In genomic region chr5:52145684-52146083, GRCm38 (mm10) we compare ENCODE assay signal across 12 mouse cellular contexts. TPM values are rescaled to one million over a fixed set of nuclear protein-coding genes. Genes with fewer than 3 reads are reported as not detected.
DNase-seq lines count a peak whose midpoint lies in the region; ATAC-seq and TF ChIP-seq lines count a peak whose summit lies in the region.
"Had no signal": no experiment of that assay in that cellular context is flagged by ENCODE, and none has a peak within 500 bp of the region (broad histone marks: within the 10 kb centered on the region; RNA-seq: fewer than 3 reads in every experiment).

No protein-coding gene starts in this region.

- no peaks in the 10 kb centered on the region for H3K9me3 ChIP-seq in midbrain, embryonic 16.5 days (replicated peaks; ENCODE audit: control insufficient read depth, low read length, poor library complexity, severe bottlenecking)
- no peaks in the 10 kb centered on the region for H3K9me3 ChIP-seq in midbrain, embryonic 10.5 days (replicated peaks)
- no peaks in the 10 kb centered on the region for H3K9me3 ChIP-seq in liver, embryonic 12.5 days (replicated peaks)
- no peaks in the 10 kb centered on the region for H3K9me3 ChIP-seq in stomach, postnatal 0 days (ENCODE audit: control insufficient read depth, low read length)
- H3K9me3 ChIP-seq: forebrain, embryonic 10.5 days; heart, embryonic 12.5 days had no signal

- no peak for DNase-seq in midbrain, embryonic 10.5 days (ENCODE audit: low spot score)
- peak; percentile 56 for DNase-seq in adrenal gland, postnatal 14 days
- DNase-seq in stomach, postnatal 0 days (ENCODE audit: low spot score), result peak; percentile 45
- no peak for DNase-seq in heart, adult 18-20 months
- no peak for DNase-seq in layer of hippocampus, adult 9-11 months
- DNase-seq: cerebellum, postnatal 10 days; kidney, adult 2 months; right cerebral cortex, postnatal 25 days had no signal

- no peaks in the 10 kb centered on the region for H3K27me3 ChIP-seq in midbrain, embryonic 16.5 days (ENCODE audit: control insufficient read depth, insufficient read depth, low read depth, low read length)
- H3K27me3 ChIP-seq in midbrain, embryonic 10.5 days (ENCODE audit: low read depth, poor library complexity, severe bottlenecking), result no peaks in the 10 kb centered on the region
- no peaks in the 10 kb centered on the region for H3K27me3 ChIP-seq in liver, embryonic 12.5 days (replicated peaks)
- H3K27me3 ChIP-seq in stomach, postnatal 0 days (ENCODE audit: control insufficient read depth, insufficient read depth, low read length), result no peaks in the 10 kb centered on the region
- H3K27me3 ChIP-seq: heart, embryonic 12.5 days had no signal

- WGBS in midbrain, embryonic 16.5 days, result 89% methylated on average over 6 of the region's 6 CpGs
- 91% methylated on average over 6 of the region's 6 CpGs for WGBS in midbrain, embryonic 10.5 days
- 70% methylated on average over 6 of the region's 6 CpGs for WGBS in liver, embryonic 12.5 days (ENCODE audit: insufficient replicate concordance)
- 73% methylated on average over 6 of the region's 6 CpGs for WGBS in stomach, postnatal 0 days

- 0 out of 2 replicates have a peak, but pooled peaks cover 3% of the 10 kb centered on the region for H3K36me3 ChIP-seq in midbrain, embryonic 16.5 days (ENCODE audit: control insufficient read depth, insufficient read depth, low read length)
- H3K36me3 ChIP-seq in midbrain, embryonic 10.5 days, result peaks cover 80% of the 10 kb centered on the region
- peaks cover 69% of the 10 kb centered on the region for H3K36me3 ChIP-seq in liver, embryonic 12.5 days
- H3K36me3 ChIP-seq in stomach, postnatal 0 days (ENCODE audit: control insufficient read depth, insufficient read depth, low read length), result peaks cover 3% of the 10 kb centered on the region; the same call in 1 of the 2 replicates

- no peak overlapping the region for H3K27ac ChIP-seq in midbrain, embryonic 16.5 days (ENCODE audit: low read length)
- H3K27ac ChIP-seq in midbrain, embryonic 10.5 days (replicated peaks), result no peak overlapping the region
- H3K27ac ChIP-seq in liver, embryonic 12.5 days, result no peak overlapping the region
- H3K27ac ChIP-seq in stomach, postnatal 0 days (replicated peaks), result no peak overlapping the region
- H3K27ac ChIP-seq: forebrain, embryonic 10.5 days had no signal

- TF ChIP-seq EP300 in stomach, postnatal 0 days (optimal IDR thresholded peaks at IDR 0.05), result no peak

- H3K4me3 ChIP-seq in midbrain, embryonic 16.5 days (ENCODE audit: low read depth, low read length), result no peak overlapping the region
- H3K4me3 ChIP-seq in midbrain, embryonic 10.5 days, result no peak overlapping the region
- no peak overlapping the region for H3K4me3 ChIP-seq in liver, embryonic 12.5 days
- H3K4me3 ChIP-seq in stomach, postnatal 0 days (ENCODE audit: low read depth, low read length), result no peak overlapping the region
- H3K4me3 ChIP-seq: forebrain, embryonic 10.5 days; heart, embryonic 12.5 days had no signal

- H3K9ac ChIP-seq in midbrain, embryonic 16.5 days (ENCODE audit: low read depth, low read length), result no peak overlapping the region
- H3K9ac ChIP-seq in liver, embryonic 12.5 days, result no peak overlapping the region
- no peak overlapping the region for H3K9ac ChIP-seq in stomach, postnatal 0 days (ENCODE audit: low read length)
- H3K9ac ChIP-seq: heart, embryonic 12.5 days had no signal

- ATAC-seq in midbrain, embryonic 16.5 days, result 0 out of 2 replicates have a peak, but pooled peaks have one; percentile 20
- peak; percentile 66 for ATAC-seq in liver, embryonic 12.5 days
- ATAC-seq in stomach, postnatal 0 days (ENCODE audit: low FRiP score, low TSS enrichment), result peak; percentile 92

- TF ChIP-seq CTCF in stomach, postnatal 0 days (IDR thresholded peaks at IDR 0.05; ENCODE audit: low read depth), result no peak

- H3K4me1 ChIP-seq in midbrain, embryonic 16.5 days (ENCODE audit: control insufficient read depth, insufficient read depth, low read length), result no peaks in the 10 kb centered on the region
- H3K4me1 ChIP-seq in midbrain, embryonic 10.5 days, result no peaks in the 10 kb centered on the region
- peaks cover 4% of the 10 kb centered on the region; the same call in 1 of the 2 replicates for H3K4me1 ChIP-seq in liver, embryonic 12.5 days
- no peaks in the 10 kb centered on the region for H3K4me1 ChIP-seq in stomach, postnatal 0 days (replicated peaks; ENCODE audit: control insufficient read depth, insufficient read depth)
- H3K4me1 ChIP-seq: forebrain, embryonic 10.5 days; heart, embryonic 12.5 days had no signal

- H3K4me2 ChIP-seq in midbrain, embryonic 16.5 days (ENCODE audit: low read length), result no peak overlapping the region
- no peak overlapping the region for H3K4me2 ChIP-seq in liver, embryonic 12.5 days
- no peak overlapping the region for H3K4me2 ChIP-seq in stomach, postnatal 0 days (replicated peaks; ENCODE audit: low read depth)
- H3K4me2 ChIP-seq: heart, embryonic 12.5 days had no signal

RNA-seq across cellular contexts. Expression of gene Dhx15, which starts 44.6 kb away (rescaled TPM):
- polyA plus RNA-seq in midbrain, embryonic 16.5 days (2015; fragmentation: Nextera tagmentation; extraction: Ambion mirVana), result 117 and 127 TPM in 2 replicates
- 203 and 204 TPM in 2 replicates for polyA plus RNA-seq in midbrain, embryonic 10.5 days (2016; fragmentation: Nextera tagmentation; extraction: Ambion mirVana)
- 116 and 121 TPM in 2 replicates for total RNA-seq in adrenal gland, postnatal 14 days (2021)
- 114 and 118 TPM in 2 replicates for polyA plus RNA-seq in liver, embryonic 12.5 days (2016; fragmentation: Nextera tagmentation; extraction: Ambion mirVana)
- 54.9 TPM in 2 replicates for polyA plus RNA-seq in stomach, postnatal 0 days (2015; fragmentation: Nextera tagmentation; extraction: Ambion mirVana)
- 10 to 100 TPM; 54.9 to 57.7 TPM for total RNA-seq in heart, adult 18-20 months (2021)

Comparison
In these comparisons a context has a peak if more than half of its experiments do, and no peak if none do; other contexts are left out.
1. ATAC-seq: peak in every context shown above with its lines; median percentile 92 in stomach, postnatal 0 days; 66 in liver, embryonic 12.5 days; 20 in midbrain, embryonic 16.5 days.
2. DNase-seq: peak in adrenal gland, postnatal 14 days (single experiment) and stomach, postnatal 0 days (single experiment); none in midbrain, embryonic 10.5 days (single experiment), heart, adult 18-20 months (0 of 2) and layer of hippocampus, adult 9-11 months (single experiment).